ENCODE assay signal across 20 mouse cellular contexts in genomic region chr8:124418185-124418584, GRCm38 (mm10). TPM values are rescaled to one million over a fixed set of nuclear protein-coding genes. Genes with fewer than 3 reads are reported as not detected.
A peak's percentile ranks its signal among the peaks of the same experiment; 100 is the strongest.
DNase-seq lines count a peak whose midpoint lies in the region; ATAC-seq and TF ChIP-seq lines count a peak whose summit lies in the region.
"Had no signal": no experiment of that assay in that cellular context is flagged by ENCODE, and none has a peak within 500 bp of the region (broad histone marks: within the 10 kb centered on the region; RNA-seq: fewer than 3 reads in every experiment).

No protein-coding gene starts in this region.

- H3K27ac ChIP-seq in lung, embryonic 14.5 days (ENCODE audit: low read depth): no peak overlapping the region
- peak overlapping the region; percentile 51; the same call in 1 of the 2 replicates for H3K27ac ChIP-seq in cerebellum, adult 2 months (ENCODE audit: insufficient read depth, low read length)
- H3K27ac ChIP-seq: embryonic facial prominence, embryonic 12.5 days; forebrain, embryonic 15.5 days; hindbrain, embryonic 13.5 days; limb, embryonic 13.5 days; liver, embryonic 13.5 days; macrophage; midbrain, embryonic 12.5 days; neural tube, embryonic 13.5 days had no signal

- no peaks in the 10 kb centered on the region for H3K9me3 ChIP-seq in lung, embryonic 14.5 days (ENCODE audit: low read depth, low read length)
- H3K9me3 ChIP-seq: embryonic facial prominence, embryonic 12.5 days; forebrain, embryonic 15.5 days; hindbrain, embryonic 13.5 days; limb, embryonic 13.5 days; liver, embryonic 13.5 days; midbrain, embryonic 12.5 days; neural tube, embryonic 13.5 days had no signal

- H3K4me2 ChIP-seq in lung, embryonic 14.5 days: no peak overlapping the region
- H3K4me2 ChIP-seq: embryonic facial prominence, embryonic 12.5 days; forebrain, embryonic 15.5 days; heart, embryonic 11.5 days; hindbrain, embryonic 13.5 days; limb, embryonic 13.5 days; liver, embryonic 13.5 days; midbrain, embryonic 12.5 days; neural tube, embryonic 13.5 days had no signal

- no peak overlapping the region for H3K9ac ChIP-seq in lung, embryonic 14.5 days
- H3K9ac ChIP-seq: embryonic facial prominence, embryonic 12.5 days; forebrain, embryonic 15.5 days; hindbrain, embryonic 13.5 days; limb, embryonic 13.5 days; liver, embryonic 13.5 days; midbrain, embryonic 12.5 days; neural tube, embryonic 13.5 days had no signal

- no peak overlapping the region for H3K4me3 ChIP-seq in lung, embryonic 14.5 days (ENCODE audit: low read depth, low read length)
- H3K4me3 ChIP-seq in cerebellum, adult 2 months (replicated peaks; ENCODE audit: insufficient read depth, low read depth, low read length): no peak overlapping the region
- H3K4me3 ChIP-seq: embryonic facial prominence, embryonic 12.5 days; erythroblast, embryonic 14.5 days; forebrain, embryonic 15.5 days; hindbrain, embryonic 13.5 days; limb, embryonic 13.5 days; liver, embryonic 13.5 days; midbrain, embryonic 12.5 days; neural tube, embryonic 13.5 days had no signal

- H3K27me3 ChIP-seq in lung, embryonic 14.5 days (ENCODE audit: insufficient read depth, low read length): no peaks in the 10 kb centered on the region
- no peaks in the 10 kb centered on the region for H3K27me3 ChIP-seq in cerebellum, adult 2 months (ENCODE audit: control insufficient read depth, insufficient read depth, low read length)
- H3K27me3 ChIP-seq: embryonic facial prominence, embryonic 12.5 days; forebrain, embryonic 15.5 days; hindbrain, embryonic 13.5 days; liver, embryonic 13.5 days; midbrain, embryonic 12.5 days; neural tube, embryonic 13.5 days had no signal

- no peak for TF ChIP-seq POLR2A in cerebellum, adult 2 months (IDR thresholded peaks at IDR 0.05; ENCODE audit: borderline replicate concordance, insufficient read depth, low read length)

- DNase-seq in lung, embryonic 14.5 days: peak; percentile 28
- no peak for DNase-seq in lung, postnatal 36 days
- peak; percentile 55 for DNase-seq in cerebellum, adult 11 months
- DNase-seq in cerebellum, adult 2 months: peak; percentile 78 to 82
- DNase-seq in cerebellum, postnatal 36 days: peak; percentile 72
- DNase-seq in gastrocnemius, postnatal 25 days: no peak
- DNase-seq: adrenal gland, adult 8-10 months; gastrocnemius, postnatal 14 days; liver, embryonic 13.5 days had no signal

- no peaks in the 10 kb centered on the region for H3K36me3 ChIP-seq in lung, embryonic 14.5 days (ENCODE audit: insufficient read depth)
- H3K36me3 ChIP-seq: embryonic facial prominence, embryonic 12.5 days; forebrain, embryonic 15.5 days; limb, embryonic 13.5 days; liver, embryonic 13.5 days; midbrain, embryonic 12.5 days; neural tube, embryonic 13.5 days had no signal

- ATAC-seq in lung, embryonic 14.5 days (ENCODE audit: insufficient read depth): no peak
- no peak for ATAC-seq in monocyte, adult 5-6 weeks (replicated peaks; ENCODE audit: insufficient number of reproducible peaks, low FRiP score, low TSS enrichment, poor library complexity, severe bottlenecking)
- ATAC-seq: forebrain, embryonic 15.5 days had no signal

- 63% methylated on average over 6 of the region's 6 CpGs for WGBS in lung, embryonic 14.5 days
- 6% methylated on average over 6 of the region's 6 CpGs for WGBS in cerebellum, adult 2 months

- no peak for TF ChIP-seq CTCF in lung, embryonic 14.5 days (IDR thresholded peaks at IDR 0.05; ENCODE audit: low read depth)
- TF ChIP-seq CTCF in cerebellum, adult 2 months (IDR thresholded peaks at IDR 0.05; ENCODE audit: borderline replicate concordance, insufficient read depth, low read depth, low read length): no peak

- peaks cover 4% of the 10 kb centered on the region; the same call in 1 of the 2 replicates for H3K4me1 ChIP-seq in lung, embryonic 14.5 days (ENCODE audit: insufficient read depth)
- H3K4me1 ChIP-seq in cerebellum, adult 2 months (ENCODE audit: control insufficient read depth, insufficient read depth, low read length): peaks cover 56% of the 10 kb centered on the region
- H3K4me1 ChIP-seq: embryonic facial prominence, embryonic 12.5 days; forebrain, embryonic 15.5 days; liver, embryonic 13.5 days; midbrain, embryonic 12.5 days had no signal

RNA-seq across cellular contexts. Expression of gene Pgbd5, which starts 21.3 kb away (rescaled TPM):
- polyA plus RNA-seq in lung, embryonic 14.5 days (2014; fragmentation: Nextera tagmentation; extraction: Ambion mirVana): 2.2 and 2.5 TPM in 2 replicates
- 142 and 155 TPM in 2 replicates for polyA plus RNA-seq in cerebellum, adult 2 months (2012; rRNA removed)
- not detected in 3 replicates for total RNA-seq in monocyte, adult 5-6 weeks (2017)
- total RNA-seq in gastrocnemius, postnatal 25 days (2021): under 1 TPM; 0.26 to 0.40 TPM
- total RNA-seq: common myeloid progenitor, adult 5-6 weeks had no signal
- polyA plus RNA-seq: erythroblast, embryonic 14.5 days had no signal

Comparison
In these comparisons a context has a peak if more than half of its experiments do, and no peak if none do; other contexts are left out.
1. DNase-seq: peak in lung, embryonic 14.5 days (single experiment), cerebellum, adult 11 months (single experiment), cerebellum, adult 2 months (2 of 2) and cerebellum, postnatal 36 days (2 of 2); none in lung, postnatal 36 days (single experiment) and gastrocnemius, postnatal 25 days (single experiment).